Mouse (Mus musculus): ENCODE data around the gene Mxd3. TPM values are rescaled to one million over a fixed set of nuclear protein-coding genes. Genes with fewer than 3 reads are reported as not detected.

The Mxd3 gene
- 1 to 10 TPM; 3.6 to 5.6 TPM for total RNA-seq (2021)

GRCm38 (mm10) chr13:55329683-55330566, at the start of gene Mxd3:
TSS of gene Mxd3 (minus strand) at chr13:55329823.
- intact Hi-C loops (cut with DNase I), result no loop called here
- peak; percentile 93 for DNase-seq

- DNase-seq, result no peak
- intact Hi-C loops (cut with DNase I), result no loop called here
Measured at GRCm38 (mm10) chr13:55378907-55379580, 49.4 kb upstream of the Mxd3 start.

GRCm38 (mm10) chr13:55375877-55376276, 46.3 kb upstream of the Mxd3 start:
- intact Hi-C loops (cut with DNase I), result no loop called here
- DNase-seq, result peak; percentile 53

GRCm38 (mm10) chr13:55374206-55374924, 44.7 kb upstream of the Mxd3 start:
- no peak for DNase-seq
- intact Hi-C loops (cut with DNase I), result no loop called here

GRCm38 (mm10) chr13:55371740-55372139, 42.1 kb upstream of the Mxd3 start:
- intact Hi-C loops (cut with DNase I), result no loop called here

GRCm38 (mm10) chr13:55371007-55371681, 41.5 kb upstream of the Mxd3 start:
- DNase-seq, result peak; percentile 28
- intact Hi-C loops (cut with DNase I), result no loop called here

More at GRCm38 (mm10) chr13:55371740-55372139, 42.1 kb upstream of the Mxd3 start:
- peak; percentile 34 for DNase-seq

GRCm38 (mm10) chr13:55370234-55370633, 40.6 kb upstream of the Mxd3 start:
- intact Hi-C loops (cut with DNase I), result no loop called here
- DNase-seq, result no peak

GRCm38 (mm10) chr13:55369531-55370114, 40.0 kb upstream of the Mxd3 start, which contains the start of gene Rgs14:
TSS of gene Rgs14 (plus strand) at chr13:55369732.
- DNase-seq, result no peak
- intact Hi-C loops (cut with DNase I), result no loop called here

GRCm38 (mm10) chr13:55368401-55368800, 38.8 kb upstream of the Mxd3 start:
- DNase-seq, result no peak
- intact Hi-C loops (cut with DNase I), result no loop called here

- intact Hi-C loops (cut with DNase I), result no loop called here
- peak; percentile 97 for DNase-seq
Measured at GRCm38 (mm10) chr13:55362453-55363060, 32.9 kb upstream of the Mxd3 start, which contains the start of gene Lman2. TSS of gene Lman2 (minus strand) at chr13:55362783.

GRCm38 (mm10) chr13:55361974-55362452, 32.4 kb upstream of the Mxd3 start:
- intact Hi-C loops (cut with DNase I), result no loop called here
- DNase-seq, result peak; percentile 18

GRCm38 (mm10) chr13:55361145-55361544, 31.5 kb upstream of the Mxd3 start:
- intact Hi-C loops (cut with DNase I), result no loop called here
- no peak for DNase-seq

GRCm38 (mm10) chr13:55346745-55347144, 17.1 kb upstream of the Mxd3 start:
- intact Hi-C loops (cut with DNase I), result no loop called here
- no peak for DNase-seq

GRCm38 (mm10) chr13:55344286-55344685, 14.7 kb upstream of the Mxd3 start:
- DNase-seq, result no peak
- intact Hi-C loops (cut with DNase I), result no loop called here

- intact Hi-C loops (cut with DNase I), result no loop called here
- no peak for DNase-seq
Measured at GRCm38 (mm10) chr13:55342469-55342868, 12.8 kb upstream of the Mxd3 start.

- intact Hi-C loops (cut with DNase I), result no loop called here
Measured at GRCm38 (mm10) chr13:55339259-55339658, 9.6 kb upstream of the Mxd3 start.

GRCm38 (mm10) chr13:55338131-55339054, 8.8 kb upstream of the Mxd3 start:
- intact Hi-C loops (cut with DNase I), result no loop called here

More at GRCm38 (mm10) chr13:55339259-55339658, 9.6 kb upstream of the Mxd3 start:
- DNase-seq, result no peak

GRCm38 (mm10) chr13:55337341-55337975, 7.8 kb upstream of the Mxd3 start:
- intact Hi-C loops (cut with DNase I), result no loop called here
- no peak for DNase-seq

More at GRCm38 (mm10) chr13:55338131-55339054, 8.8 kb upstream of the Mxd3 start:
- peak; percentile 55 for DNase-seq
